Mouse (Mus musculus): Measurements from ENCODE around the gene Tgif1. TPM values are rescaled to one million over a fixed set of nuclear protein-coding genes. Genes with fewer than 3 reads are reported as not detected.

Gene Tgif1
- total and polyA plus RNA-seq, 2 experiments from 2014 or later, result 4.2 to 5.8 TPM

GRCm38 (mm10) chr17:70852011-70852685, 1.2 kb downstream of the Tgif1 start:
- Histone ChIP-seq H3K27me3 (ENCODE audit: insufficient read depth, low read length) (peaks cover 21% of the 10 kb centered on the region), H3K27ac (ENCODE audit: low read depth, low read length) (peak overlapping the region; percentile 70), H3K9me3 (ENCODE audit: low read length) (no peaks in the 10 kb centered on the region), H3K4me1 (ENCODE audit: insufficient read depth, low read length) (peaks cover 14% of the 10 kb centered on the region), H3K4me3 (ENCODE audit: low read depth, low read length) (peak overlapping the region; percentile 57), H3K9ac (replicated peaks; ENCODE audit: low read length, poor library complexity, severe bottlenecking) (peak overlapping the region; percentile 48; the same call in 1 of the 2 replicates), H3K36me3 (ENCODE audit: insufficient read depth, low read length) (no peaks in the 10 kb centered on the region), H3K4me2 (ENCODE audit: low read depth, low read length, poor library complexity, severe bottlenecking) (peak overlapping the region; percentile 99)
- 0 out of 2 replicates have a peak, but pooled peaks have one; percentile 3 for TF ChIP-seq CTCF (IDR thresholded peaks at IDR 0.05)
- DNase-seq (ENCODE audit: low spot score) (peak; percentile 39), ATAC-seq (ENCODE audit: low FRiP score) (no peak)
- WGBS, result 1% methylated on average over 29 of the region's 29 CpGs

GRCm38 (mm10) chr17:70850996-70851991, 2.1 kb downstream of the Tgif1 start:
- no peaks in the 10 kb centered on the region for H3K9me3 ChIP-seq (ENCODE audit: low read length)
- H3K27me3 ChIP-seq (ENCODE audit: insufficient read depth, low read length), result peaks cover 21% of the 10 kb centered on the region
- DNase-seq (ENCODE audit: low spot score) (peak; percentile 60), ATAC-seq (ENCODE audit: low FRiP score) (peak; percentile 33; the same call in 1 of the 2 replicates)
- peak overlapping the region; percentile 99 for H3K4me2 ChIP-seq (ENCODE audit: low read depth, low read length, poor library complexity, severe bottlenecking)
- no peak overlapping the region for H3K9ac ChIP-seq (replicated peaks; ENCODE audit: low read length, poor library complexity, severe bottlenecking)
- TF ChIP-seq CTCF (IDR thresholded peaks at IDR 0.05), result no peak
- H3K27ac ChIP-seq (ENCODE audit: low read depth, low read length), result peak overlapping the region; percentile 38; the same call in 1 of the 2 replicates
- WGBS, result under 1% methylated on average over 38 of the region's 54 CpGs
- H3K4me1 ChIP-seq (ENCODE audit: insufficient read depth, low read length), result peaks cover 14% of the 10 kb centered on the region
- no peaks in the 10 kb centered on the region for H3K36me3 ChIP-seq (ENCODE audit: insufficient read depth, low read length)
- H3K4me3 ChIP-seq (ENCODE audit: low read depth, low read length), result peak overlapping the region; percentile 57

GRCm38 (mm10) chr17:70850233-70850995, 2.9 kb downstream of the Tgif1 start:
- DNase-seq (ENCODE audit: low spot score) (peak; percentile 68), ATAC-seq (ENCODE audit: low FRiP score) (no peak)
- Histone ChIP-seq H3K36me3 (ENCODE audit: insufficient read depth, low read length) (no peaks in the 10 kb centered on the region), H3K9me3 (ENCODE audit: low read length) (no peaks in the 10 kb centered on the region), H3K27ac (ENCODE audit: low read depth, low read length) (peak overlapping the region; percentile 38; the same call in 1 of the 2 replicates), H3K4me2 (ENCODE audit: low read depth, low read length, poor library complexity, severe bottlenecking) (peak overlapping the region; percentile 99), H3K4me3 (ENCODE audit: low read depth, low read length) (peak overlapping the region; percentile 57), H3K9ac (replicated peaks; ENCODE audit: low read length, poor library complexity, severe bottlenecking) (0 out of 2 replicates have a peak overlapping the region, but pooled peaks have one; percentile 13), H3K4me1 (ENCODE audit: insufficient read depth, low read length) (peaks cover 14% of the 10 kb centered on the region), H3K27me3 (ENCODE audit: insufficient read depth, low read length) (peaks cover 21% of the 10 kb centered on the region)
- TF ChIP-seq CTCF (IDR thresholded peaks at IDR 0.05), result no peak
- WGBS, result under 1% methylated on average over 40 of the region's 40 CpGs

GRCm38 (mm10) chr17:70849399-70850232, 3.7 kb downstream of the Tgif1 start:
- DNase-seq (ENCODE audit: low spot score) (peak; percentile 82), ATAC-seq (ENCODE audit: low FRiP score) (no peak)
- H3K9me3 ChIP-seq (ENCODE audit: low read length), result no peaks in the 10 kb centered on the region
- peak overlapping the region; percentile 57 for H3K4me3 ChIP-seq (ENCODE audit: low read depth, low read length)
- no peaks in the 10 kb centered on the region for H3K36me3 ChIP-seq (ENCODE audit: insufficient read depth, low read length)
- WGBS, result under 1% methylated on average over 33 of the region's 33 CpGs
- peak overlapping the region; percentile 99 for H3K4me2 ChIP-seq (ENCODE audit: low read depth, low read length, poor library complexity, severe bottlenecking)
- H3K27me3 ChIP-seq (ENCODE audit: insufficient read depth, low read length), result peaks cover 21% of the 10 kb centered on the region
- H3K27ac ChIP-seq (ENCODE audit: low read depth, low read length), result peak overlapping the region; percentile 62
- H3K9ac ChIP-seq (replicated peaks; ENCODE audit: low read length, poor library complexity, severe bottlenecking), result peak overlapping the region; percentile 39
- peaks cover 14% of the 10 kb centered on the region for H3K4me1 ChIP-seq (ENCODE audit: insufficient read depth, low read length)
- peak; percentile 39 for TF ChIP-seq CTCF (IDR thresholded peaks at IDR 0.05)
